Mouse (Mus musculus) bone marrow, adult 2 months (tissue): ENCODE data around the gene Nxf3.

Source experiments
- CTCF ChIP-seq: fragments of 200-500 bp; IDR thresholded peaks from 2 replicates; pipeline ENCODE4 v1.5.1; 2011; ENCODE audit warnings: low read length, control low read depth; ENCODE audit not compliant: control insufficient read depth, insufficient read depth
- POLR2A ChIP-seq: fragments of 200-500 bp; IDR thresholded peaks from 2 replicates; pipeline ENCODE4 v1.6.1; 2011; ENCODE audit warnings: low read depth, mild to moderate bottlenecking, control low read depth, low read length, borderline replicate concordance; ENCODE audit not compliant: control insufficient read depth

DNA sequence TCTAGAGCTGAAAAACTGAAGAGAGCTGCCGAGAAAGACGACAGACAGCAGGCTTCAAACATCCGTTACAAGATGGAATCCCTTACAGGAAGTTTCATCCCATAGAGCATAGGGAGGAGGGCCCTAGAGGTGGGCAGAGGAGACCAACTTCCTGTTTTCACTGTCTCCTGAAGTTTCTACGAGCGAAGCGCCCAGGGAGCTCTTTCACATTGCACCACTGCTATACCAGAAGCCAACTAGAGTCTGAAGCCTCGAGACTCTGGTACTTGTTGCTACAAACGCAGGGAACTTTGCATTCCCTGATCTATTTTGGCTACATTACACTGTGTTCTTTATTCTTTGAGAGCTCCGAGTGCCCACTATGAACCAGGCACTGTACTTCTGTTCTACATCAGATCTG is at the start of gene Nxf3:
- TF ChIP-seq CTCF (no peak), POLR2A (no peak)
